Mouse (Mus musculus): ENCODE measurements around the gene Lyg1. TPM values are rescaled to one million over a fixed set of nuclear protein-coding genes. Genes with fewer than 3 reads are reported as not detected.
A peak's percentile ranks its signal among the peaks of the same experiment; 100 is the strongest.
"Not testable (repeated sequence)": the region's sequence is repeated elsewhere in the genome, so short reads cannot be mapped to it uniquely, and the experiment has no call there.

Gene Lyg1
- polyA plus RNA-seq, 1 experiment from 2014 or later: not detected

DNA sequence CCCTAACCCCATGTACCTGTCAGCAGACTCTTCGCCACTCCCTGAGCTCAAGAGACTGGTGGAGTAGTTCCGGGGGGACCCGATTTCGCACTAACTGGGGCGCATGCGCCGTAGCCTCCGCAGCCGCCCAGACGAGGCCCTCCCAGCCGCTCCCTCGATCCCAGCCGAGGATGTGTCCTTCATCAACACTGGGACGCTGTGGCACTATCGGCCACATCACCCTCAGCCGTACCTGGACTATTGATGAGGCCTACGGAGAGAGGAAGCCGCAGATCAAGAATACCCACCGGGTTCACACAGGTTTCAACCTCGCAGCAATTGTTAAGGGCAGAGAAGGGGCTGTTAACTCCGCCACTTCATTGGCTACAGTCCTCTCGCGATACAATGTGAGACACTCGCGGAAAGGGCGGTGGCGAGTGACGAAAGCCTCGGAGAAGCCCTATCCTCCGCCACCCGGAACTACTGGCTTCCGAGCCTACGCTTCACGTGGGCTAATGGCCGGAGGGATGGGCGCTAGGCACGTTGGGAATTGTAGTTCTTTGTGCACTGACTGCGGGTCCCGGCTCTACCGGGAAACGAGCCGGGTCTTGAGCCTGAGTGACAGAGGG is 39.4 kb upstream of the Lyg1 start:
- Histone ChIP-seq H3K4me3 (ENCODE audit: low read depth, low read length) (peak overlapping the region; percentile 92), H3K4me1 (ENCODE audit: control insufficient read depth, insufficient read depth, low read length) (peaks cover 12% of the 10 kb centered on the region), H3K4me2 (ENCODE audit: low read depth, severe bottlenecking) (peak overlapping the region; percentile 86), H3K27ac (replicated peaks; ENCODE audit: low read depth, low read length) (peak overlapping the region; percentile 76), H3K9ac (ENCODE audit: low read length) (peak overlapping the region; percentile 87), H3K27me3 (ENCODE audit: control insufficient read depth, insufficient read depth, low read length) (no peaks in the 10 kb centered on the region), H3K36me3 (ENCODE audit: control insufficient read depth, insufficient read depth, low read length) (peaks cover 12% of the 10 kb centered on the region), H3K9me3 (ENCODE audit: control insufficient read depth, low read length) (no peaks in the 10 kb centered on the region)
- ATAC-seq (ENCODE audit: insufficient number of reproducible peaks, low FRiP score, low TSS enrichment, low read depth) (peak; percentile 95), DNase-seq (ENCODE audit: low spot score) (peak; percentile 98)
- under 1% methylated on average over 42 of the region's 42 CpGs for WGBS

DNA sequence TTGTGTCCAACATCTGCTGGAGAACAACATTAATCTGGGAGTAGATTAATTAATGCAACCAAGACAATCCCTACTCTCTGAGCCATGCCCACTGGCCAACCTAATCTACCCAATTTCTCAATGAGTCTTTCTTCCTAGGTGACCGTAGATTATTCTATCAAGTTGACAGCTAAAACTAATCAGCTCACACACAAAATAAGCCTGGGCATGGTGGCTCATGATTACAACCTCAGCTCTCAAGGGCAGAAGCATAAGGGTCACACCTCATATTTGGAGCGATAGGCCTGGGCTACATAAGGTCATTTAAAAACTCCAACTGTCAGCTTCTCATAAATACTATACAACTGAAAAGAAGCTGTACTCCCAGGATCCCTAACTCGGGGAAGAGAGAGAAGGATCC is 38.7 kb upstream of the Lyg1 start:
- H3K9ac ChIP-seq (ENCODE audit: low read length): peak overlapping the region; percentile 87
- 47% methylated on average over 3 of the region's 3 CpGs for WGBS
- peaks cover 12% of the 10 kb centered on the region for H3K4me1 ChIP-seq (ENCODE audit: control insufficient read depth, insufficient read depth, low read length)
- no peak overlapping the region for H3K27ac ChIP-seq (replicated peaks; ENCODE audit: low read depth, low read length)
- ATAC-seq (ENCODE audit: insufficient number of reproducible peaks, low FRiP score, low TSS enrichment, low read depth) (no peak), DNase-seq (ENCODE audit: low spot score) (no peak)
- H3K36me3 ChIP-seq (ENCODE audit: control insufficient read depth, insufficient read depth, low read length): peaks cover 13% of the 10 kb centered on the region
- H3K9me3 ChIP-seq (ENCODE audit: control insufficient read depth, low read length): no peaks in the 10 kb centered on the region
- peak overlapping the region; percentile 86 for H3K4me2 ChIP-seq (ENCODE audit: low read depth, severe bottlenecking)
- no peaks in the 10 kb centered on the region for H3K27me3 ChIP-seq (ENCODE audit: control insufficient read depth, insufficient read depth, low read length)
- H3K4me3 ChIP-seq (ENCODE audit: low read depth, low read length): peak overlapping the region; percentile 92

DNA sequence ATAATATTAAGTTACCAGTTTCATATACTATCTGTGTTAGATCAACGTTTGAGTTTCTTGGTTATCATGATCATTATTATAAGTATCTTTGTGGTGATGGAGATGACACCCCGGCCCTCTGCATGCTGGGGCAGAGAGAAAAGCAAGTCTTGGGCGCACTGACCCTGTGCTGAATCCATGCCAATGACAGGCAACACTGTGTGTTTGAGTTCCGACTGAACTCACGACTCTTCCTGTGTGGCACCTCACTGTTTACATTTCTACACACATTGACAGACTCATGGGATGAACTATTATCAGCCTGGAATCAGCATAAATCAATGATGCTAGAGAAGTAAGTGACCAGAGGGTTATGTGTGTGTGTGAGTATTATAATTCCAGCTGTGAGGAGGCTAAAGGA is 30.3 kb upstream of the Lyg1 start:
- H3K4me1 ChIP-seq (ENCODE audit: control insufficient read depth, insufficient read depth, low read length): no peaks in the 10 kb centered on the region
- H3K9me3 ChIP-seq (ENCODE audit: control insufficient read depth, low read length): no peaks in the 10 kb centered on the region
- peaks cover 26% of the 10 kb centered on the region for H3K36me3 ChIP-seq (ENCODE audit: control insufficient read depth, insufficient read depth, low read length)
- H3K9ac ChIP-seq (ENCODE audit: low read length): no peak overlapping the region
- no peak overlapping the region for H3K4me2 ChIP-seq (ENCODE audit: low read depth, severe bottlenecking)
- ATAC-seq (ENCODE audit: insufficient number of reproducible peaks, low FRiP score, low TSS enrichment, low read depth) (no peak), DNase-seq (ENCODE audit: low spot score) (no peak)
- H3K4me3 ChIP-seq (ENCODE audit: low read depth, low read length): no peak overlapping the region
- 95% methylated on average over 5 of the region's 5 CpGs for WGBS
- no peak overlapping the region for H3K27ac ChIP-seq (replicated peaks; ENCODE audit: low read depth, low read length)
- H3K27me3 ChIP-seq (ENCODE audit: control insufficient read depth, insufficient read depth, low read length): no peaks in the 10 kb centered on the region

DNA sequence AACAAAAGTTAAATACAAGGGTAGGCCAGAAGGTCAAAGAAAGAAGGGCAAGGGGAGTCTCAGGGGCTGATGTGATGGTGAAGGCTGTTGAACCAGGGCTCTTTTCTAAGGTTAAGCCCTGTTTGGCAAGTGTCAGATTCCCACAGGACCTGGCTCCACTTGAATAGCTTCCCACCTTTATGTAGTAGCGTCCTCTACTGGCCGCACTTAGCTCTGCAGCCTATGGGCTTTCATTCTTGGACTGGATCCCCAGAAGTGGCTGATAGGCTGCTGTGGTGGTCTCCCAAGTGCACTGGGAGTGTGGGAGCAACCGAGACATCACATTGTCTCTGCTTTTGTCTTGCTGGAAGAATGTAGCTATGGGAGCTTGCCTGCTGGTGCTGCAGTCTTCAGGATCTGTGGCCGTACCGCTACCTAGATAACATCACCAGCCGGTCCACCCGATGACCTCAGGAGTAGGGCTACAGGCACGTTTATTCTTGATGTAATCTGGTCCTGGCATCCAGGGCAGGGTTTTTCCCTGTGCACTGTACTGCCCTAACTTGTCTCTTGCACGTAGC is 28.3 kb upstream of the Lyg1 start:
- H3K4me3 ChIP-seq (ENCODE audit: low read depth, low read length): no peak overlapping the region
- no peak for ATAC-seq (ENCODE audit: insufficient number of reproducible peaks, low FRiP score, low TSS enrichment, low read depth)
- WGBS: 82% methylated on average over 9 of the region's 9 CpGs
- no peaks in the 10 kb centered on the region for H3K4me1 ChIP-seq (ENCODE audit: control insufficient read depth, insufficient read depth, low read length)
- peak; percentile 33 for DNase-seq (ENCODE audit: low spot score)
- no peaks in the 10 kb centered on the region for H3K9me3 ChIP-seq (ENCODE audit: control insufficient read depth, low read length)
- H3K27ac ChIP-seq (replicated peaks; ENCODE audit: low read depth, low read length): no peak overlapping the region
- no peaks in the 10 kb centered on the region for H3K27me3 ChIP-seq (ENCODE audit: control insufficient read depth, insufficient read depth, low read length)
- H3K9ac ChIP-seq (ENCODE audit: low read length): no peak overlapping the region
- H3K36me3 ChIP-seq (ENCODE audit: control insufficient read depth, insufficient read depth, low read length): peaks cover 19% of the 10 kb centered on the region
- H3K4me2 ChIP-seq (ENCODE audit: low read depth, severe bottlenecking): no peak overlapping the region

DNA sequence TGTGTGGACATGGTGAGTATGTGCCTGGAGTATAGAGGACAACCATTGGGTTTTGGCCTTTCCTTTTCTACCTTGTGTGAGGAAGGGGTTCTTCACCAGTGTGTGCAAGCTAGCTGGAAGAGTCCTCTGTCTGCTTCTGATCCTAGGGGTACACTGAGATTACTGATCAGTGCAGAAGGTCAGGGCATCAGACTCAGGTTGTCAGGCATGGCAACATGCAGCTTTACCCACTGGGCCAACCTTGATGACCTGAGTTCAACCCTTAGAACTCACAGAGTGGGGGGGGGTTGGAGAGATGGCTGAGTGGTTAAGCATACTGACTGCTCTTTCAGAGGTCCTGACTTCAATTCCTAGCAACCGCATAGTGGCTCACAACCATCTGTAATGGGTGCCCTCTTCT is 26.8 kb upstream of the Lyg1 start:
- Histone ChIP-seq H3K9ac (ENCODE audit: low read length) (no peak overlapping the region), H3K9me3 (ENCODE audit: control insufficient read depth, low read length) (no peaks in the 10 kb centered on the region), H3K36me3 (ENCODE audit: control insufficient read depth, insufficient read depth, low read length) (peaks cover 15% of the 10 kb centered on the region), H3K4me2 (ENCODE audit: low read depth, severe bottlenecking) (no peak overlapping the region), H3K4me1 (ENCODE audit: control insufficient read depth, insufficient read depth, low read length) (no peaks in the 10 kb centered on the region), H3K27me3 (ENCODE audit: control insufficient read depth, insufficient read depth, low read length) (no peaks in the 10 kb centered on the region), H3K4me3 (ENCODE audit: low read depth, low read length) (no peak overlapping the region), H3K27ac (replicated peaks; ENCODE audit: low read depth, low read length) (no peak overlapping the region)
- ATAC-seq (ENCODE audit: insufficient number of reproducible peaks, low FRiP score, low TSS enrichment, low read depth) (no peak), DNase-seq (ENCODE audit: low spot score) (no peak)
- WGBS: 97% methylated on average over 1 of the region's 1 CpGs

DNA sequence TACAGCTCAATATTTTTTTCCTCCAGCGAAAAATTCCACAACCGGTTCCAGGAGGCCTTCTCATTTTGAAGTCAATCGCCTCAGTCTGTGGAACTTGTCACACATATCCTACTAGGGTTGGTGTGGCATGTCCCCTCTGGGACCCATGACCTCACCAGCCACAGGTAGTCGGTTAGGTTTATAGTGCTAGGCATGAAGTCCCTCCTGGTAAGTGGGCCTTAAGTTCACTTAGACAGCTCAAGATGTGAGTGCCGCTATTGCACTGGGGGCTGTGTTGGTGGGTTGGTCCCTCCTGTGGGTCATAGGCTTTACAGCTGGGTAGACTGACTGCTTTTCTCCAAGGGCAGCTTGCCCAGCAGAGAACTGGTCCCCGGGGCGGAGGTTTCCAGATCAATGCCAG is 19.7 kb upstream of the Lyg1 start:
- Histone ChIP-seq H3K4me3 (ENCODE audit: low read depth, low read length) (no peak overlapping the region), H3K4me1 (ENCODE audit: control insufficient read depth, insufficient read depth, low read length) (no peaks in the 10 kb centered on the region), H3K9ac (ENCODE audit: low read length) (no peak overlapping the region), H3K9me3 (ENCODE audit: control insufficient read depth, low read length) (no peaks in the 10 kb centered on the region), H3K27me3 (ENCODE audit: control insufficient read depth, insufficient read depth, low read length) (no peaks in the 10 kb centered on the region), H3K4me2 (ENCODE audit: low read depth, severe bottlenecking) (no peak overlapping the region), H3K27ac (replicated peaks; ENCODE audit: low read depth, low read length) (no peak overlapping the region), H3K36me3 (ENCODE audit: control insufficient read depth, insufficient read depth, low read length) (no peaks in the 10 kb centered on the region)
- no peak for ATAC-seq (ENCODE audit: insufficient number of reproducible peaks, low FRiP score, low TSS enrichment, low read depth)
- WGBS: 85% methylated on average over 7 of the region's 7 CpGs
- no peak for DNase-seq (ENCODE audit: low spot score)

DNA sequence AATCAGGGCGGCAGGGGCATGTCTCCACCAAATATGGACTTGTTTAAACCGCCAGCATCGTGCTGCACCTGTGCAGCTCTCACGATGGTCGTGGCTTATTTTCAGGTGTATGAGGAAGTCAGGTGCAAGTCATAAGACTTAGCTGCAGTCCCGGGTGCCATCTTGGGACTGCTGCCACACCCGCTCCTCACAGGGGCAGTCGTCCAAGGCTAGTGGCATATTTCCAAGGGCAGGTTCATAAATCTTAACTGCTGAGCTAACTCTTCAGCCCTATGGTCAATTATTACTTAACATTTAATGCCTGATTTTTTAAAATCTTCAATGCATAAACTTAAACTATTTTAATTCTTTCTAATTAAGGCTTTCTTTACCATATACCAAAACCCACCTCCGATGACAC is 19.1 kb upstream of the Lyg1 start:
- 67% methylated on average over 9 of the region's 9 CpGs for WGBS
- H3K27me3 ChIP-seq (ENCODE audit: control insufficient read depth, insufficient read depth, low read length); DNase-seq (ENCODE audit: low spot score); H3K9me3 ChIP-seq (ENCODE audit: control insufficient read depth, low read length); H3K9ac ChIP-seq (ENCODE audit: low read length); H3K4me2 ChIP-seq (ENCODE audit: low read depth, severe bottlenecking); H3K4me3 ChIP-seq (ENCODE audit: low read depth, low read length); H3K36me3 ChIP-seq (ENCODE audit: control insufficient read depth, insufficient read depth, low read length); ATAC-seq (ENCODE audit: insufficient number of reproducible peaks, low FRiP score, low TSS enrichment, low read depth); H3K27ac ChIP-seq (replicated peaks; ENCODE audit: low read depth, low read length); H3K4me1 ChIP-seq (ENCODE audit: control insufficient read depth, insufficient read depth, low read length): not testable (repeated sequence)

DNA sequence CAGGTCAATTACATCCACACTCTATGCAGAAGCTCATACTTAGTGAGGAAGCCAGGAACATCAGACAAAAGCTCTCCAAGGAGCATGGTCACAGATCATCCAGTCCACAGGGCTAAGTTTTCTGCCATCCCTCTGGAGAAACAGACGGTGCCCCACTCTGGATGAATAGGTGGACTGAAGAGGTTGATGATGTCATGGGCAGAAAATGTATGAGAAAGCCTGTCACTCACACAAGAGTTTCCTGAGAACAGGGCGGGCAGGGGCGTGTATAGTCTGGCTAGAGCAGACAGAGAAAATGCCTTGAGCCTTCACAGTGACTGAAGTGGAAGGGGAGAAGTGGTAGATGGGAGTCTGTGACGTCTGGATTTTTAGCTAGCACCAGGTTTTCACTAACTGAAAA is 14.0 kb upstream of the Lyg1 start:
- H3K4me2 ChIP-seq (ENCODE audit: low read depth, severe bottlenecking): no peak overlapping the region
- no peaks in the 10 kb centered on the region for H3K36me3 ChIP-seq (ENCODE audit: control insufficient read depth, insufficient read depth, low read length)
- no peak for DNase-seq (ENCODE audit: low spot score)
- H3K9ac ChIP-seq (ENCODE audit: low read length): no peak overlapping the region
- no peak for ATAC-seq (ENCODE audit: insufficient number of reproducible peaks, low FRiP score, low TSS enrichment, low read depth)
- H3K27ac ChIP-seq (replicated peaks; ENCODE audit: low read depth, low read length): no peak overlapping the region
- no peaks in the 10 kb centered on the region for H3K4me1 ChIP-seq (ENCODE audit: control insufficient read depth, insufficient read depth, low read length)
- H3K27me3 ChIP-seq (ENCODE audit: control insufficient read depth, insufficient read depth, low read length): no peaks in the 10 kb centered on the region
- no peak overlapping the region for H3K4me3 ChIP-seq (ENCODE audit: low read depth, low read length)
- no peaks in the 10 kb centered on the region for H3K9me3 ChIP-seq (ENCODE audit: control insufficient read depth, low read length)
- WGBS: 74% methylated on average over 4 of the region's 4 CpGs

DNA sequence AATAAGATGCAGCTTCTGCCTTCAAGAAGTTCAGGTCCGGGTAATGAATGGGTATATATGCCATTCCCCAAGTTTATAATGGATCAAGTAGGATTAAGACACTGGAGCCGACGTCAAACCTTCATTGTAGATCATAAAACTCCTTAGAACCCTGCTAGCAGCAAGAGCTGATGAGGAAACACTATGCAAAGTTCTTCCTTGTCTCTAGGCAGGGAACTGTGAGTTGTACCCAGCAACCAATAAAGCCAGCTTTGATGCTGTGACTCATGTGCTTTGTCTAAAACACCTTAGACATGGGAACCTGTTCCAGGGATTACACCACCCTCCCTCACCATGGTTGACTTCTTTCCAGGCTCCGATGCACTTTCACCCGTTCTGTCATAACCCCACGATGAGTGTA is 11.2 kb upstream of the Lyg1 start:
- Histone ChIP-seq H3K9ac (ENCODE audit: low read length) (no peak overlapping the region), H3K4me1 (ENCODE audit: control insufficient read depth, insufficient read depth, low read length) (no peaks in the 10 kb centered on the region), H3K27me3 (ENCODE audit: control insufficient read depth, insufficient read depth, low read length) (no peaks in the 10 kb centered on the region), H3K4me2 (ENCODE audit: low read depth, severe bottlenecking) (no peak overlapping the region), H3K9me3 (ENCODE audit: control insufficient read depth, low read length) (no peaks in the 10 kb centered on the region), H3K36me3 (ENCODE audit: control insufficient read depth, insufficient read depth, low read length) (no peaks in the 10 kb centered on the region), H3K27ac (replicated peaks; ENCODE audit: low read depth, low read length) (no peak overlapping the region), H3K4me3 (ENCODE audit: low read depth, low read length) (no peak overlapping the region)
- ATAC-seq (ENCODE audit: insufficient number of reproducible peaks, low FRiP score, low TSS enrichment, low read depth): no peak
- no peak for DNase-seq (ENCODE audit: low spot score)
- WGBS: 83% methylated on average over 6 of the region's 6 CpGs
